Mouse (Mus musculus) neutrophil, adult 65 days (primary cell): ENCODE results near the gene Clba1. TPM values are rescaled to one million over a fixed set of nuclear protein-coding genes. Genes with fewer than 3 reads are reported as not detected.

Experiments used
- total RNA-seq: library from RNA; stranded (reverse); gene quantifications from 2 replicates; pipeline ENCODE4 v1.2.4, GENCODE M21; 2023

Gene Clba1
- total RNA-seq, result 2.0 and 3.2 TPM in 2 replicates

DNA sequence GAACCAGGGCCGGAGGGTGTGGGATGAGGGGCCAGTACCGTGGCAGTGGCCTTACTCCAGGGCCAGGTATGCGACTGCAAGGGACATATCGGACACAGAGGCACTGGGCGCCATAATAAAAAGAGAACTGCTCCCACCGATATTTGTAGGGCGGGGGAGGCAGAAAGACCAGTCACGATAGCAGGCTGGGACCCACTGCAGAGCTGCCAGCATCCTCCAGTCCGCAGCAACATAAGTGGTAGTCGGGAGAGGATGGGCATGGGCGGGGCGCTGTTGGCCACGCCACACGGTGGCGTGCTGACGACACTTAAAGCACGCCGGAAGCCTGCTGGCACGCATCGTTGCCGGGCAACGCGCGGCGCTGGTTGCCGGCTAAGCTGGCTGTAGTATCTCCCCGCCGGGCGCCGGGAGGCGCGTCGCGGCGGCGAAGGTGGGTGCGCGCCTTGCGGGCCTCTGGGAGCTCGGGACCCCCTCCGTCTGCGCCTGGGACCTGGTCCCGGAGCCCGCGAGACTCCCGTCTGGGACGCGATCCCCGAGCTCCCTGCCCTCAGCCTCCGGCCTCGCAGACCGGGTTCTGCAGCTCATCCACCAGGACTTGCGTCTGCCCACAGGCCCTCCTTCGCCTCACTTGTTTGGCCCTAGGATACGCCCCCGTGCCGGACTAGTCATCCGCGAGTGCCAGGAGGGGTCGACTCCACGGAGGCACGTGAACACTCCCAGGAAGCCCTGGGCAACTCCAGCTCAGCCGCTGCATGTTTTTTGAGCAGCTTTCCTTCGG is at the start of gene Clba1:
Gene Clba1 (plus strand): TSS at position 351 of the 778 bp plus-strand sequence.

GRCm38 (mm10) chr12:112760154-112760926 is 48.4 kb upstream of the Clba1 start, which contains the start of gene Pld4:
TSS of gene Pld4 (plus strand) at chr12:112760655.

GRCm38 (mm10) chr12:112801864-112802846 is 6.6 kb upstream of the Clba1 start, which contains the start of gene Ahnak2:
TSS of gene Ahnak2 (minus strand) at chr12:112802657.

DNA sequence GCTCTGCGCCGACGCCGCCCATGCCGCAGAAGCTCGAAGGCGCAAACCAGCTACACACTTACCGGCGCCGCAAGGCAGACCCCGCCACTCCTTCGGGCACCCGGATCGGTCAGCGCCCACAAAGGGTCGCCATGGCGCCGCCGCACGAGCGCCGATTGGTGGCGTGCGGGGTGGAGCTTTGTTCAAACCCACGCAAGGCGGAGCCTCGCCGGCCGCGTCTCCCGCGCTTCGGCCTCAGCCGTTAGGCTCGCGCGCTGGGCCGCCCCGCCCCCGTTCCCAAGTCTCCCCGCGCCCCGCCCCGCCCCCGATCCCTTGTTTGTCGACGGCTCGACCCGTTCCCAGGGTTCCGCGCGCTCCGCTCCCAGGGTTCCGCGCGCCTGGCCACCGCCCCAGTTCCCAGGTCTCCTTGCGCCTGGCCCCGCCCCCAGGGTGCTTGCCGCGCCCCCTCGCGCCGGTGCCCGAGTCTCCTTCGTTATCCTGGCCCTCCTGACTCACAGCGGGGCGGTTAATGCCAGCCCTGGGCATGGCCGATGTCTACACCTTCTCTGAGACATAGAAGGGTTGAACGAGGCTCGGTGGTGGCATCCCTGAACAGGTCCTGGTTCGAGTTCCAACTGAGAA is 20.6 kb downstream of the Clba1 start, which contains the start of gene Cdca4:
Gene Cdca4 (minus strand): TSS at position 180 of the 621 bp plus-strand sequence.

Other genes starting within 250 kb of the Clba1 start
- gene Inf2, start 220.2 kb upstream of the Clba1 start, total RNA-seq, result 38.5 and 46.5 TPM in 2 replicates
- 81.2 and 82.3 TPM in 2 replicates for gene Adssl1, start 188.9 kb upstream of the Clba1 start, total RNA-seq
- gene Siva1, start 164.3 kb upstream of the Clba1 start, total RNA-seq, result 37.4 and 47.6 TPM in 2 replicates
- 178 and 210 TPM in 2 replicates for gene Akt1, start 134.1 kb upstream of the Clba1 start, total RNA-seq
- gene Zbtb42, start 130.1 kb upstream of the Clba1 start, total RNA-seq, result 15.8 and 28.5 TPM in 2 replicates
- 0.50 and 1.8 TPM in 2 replicates for gene Cep170b, start 88.5 kb upstream of the Clba1 start, total RNA-seq
- gene Pld4, start 48.3 kb upstream of the Clba1 start, total RNA-seq, result 184 and 208 TPM in 2 replicates
- gene Ahnak2, start 6.3 kb upstream of the Clba1 start, total RNA-seq, result 0.50 and 0.73 TPM in 2 replicates
- 30.0 and 37.4 TPM in 2 replicates for gene Cdca4, start 20.5 kb downstream of the Clba1 start, total RNA-seq
- gene Gpr132, start 59.3 kb downstream of the Clba1 start, total RNA-seq, result 41.6 and 52.2 TPM in 2 replicates
- 0.27 and 0.82 TPM in 2 replicates for gene Jag2, start 120.8 kb downstream of the Clba1 start, total RNA-seq
- 6.1 and 7.4 TPM in 2 replicates for gene Nudt14, start 133.2 kb downstream of the Clba1 start, total RNA-seq
- 2.0 and 3.6 TPM in 2 replicates for gene Btbd6, start 167.5 kb downstream of the Clba1 start, total RNA-seq
- gene Brf1, start 191.8 kb downstream of the Clba1 start, total RNA-seq, result 55.0 and 78.7 TPM in 2 replicates
- gene Pacs2, start 205.6 kb downstream of the Clba1 start, total RNA-seq, result 42.7 and 56.7 TPM in 2 replicates